Mouse (Mus musculus): Measurements from ENCODE around the gene Ier3. TPM values are rescaled to one million over a fixed set of nuclear protein-coding genes. Genes with fewer than 3 reads are reported as not detected.
A peak's percentile ranks its signal among the peaks of the same experiment; 100 is the strongest.

The Ier3 gene
- polyA plus RNA-seq, 1 experiment from 2014 or later: 11.6 TPM

- ATAC-seq (ENCODE audit: low read depth): no peak
These were observed 30.6 kb upstream of the Ier3 start for GRCm38 (mm10) chr17:35790933-35791332.

GRCm38 (mm10) chr17:35792837-35793236 is 28.6 kb upstream of the Ier3 start:
- ATAC-seq (ENCODE audit: low read depth): no peak
- Histone ChIP-seq H3K9me3 (no peaks in the 10 kb centered on the region), H3K36me3 (no peaks in the 10 kb centered on the region), H3K4me2 (no peak overlapping the region), H3K4me3 (no peak overlapping the region), H3K4me1 (replicated peaks) (no peaks in the 10 kb centered on the region), H3K27ac (replicated peaks) (no peak overlapping the region), H3K27me3 (no peaks in the 10 kb centered on the region), H3K9ac (no peak overlapping the region)
- WGBS: 86% methylated on average over 2 of the region's 2 CpGs

More at GRCm38 (mm10) chr17:35790933-35791332, 30.6 kb upstream of the Ier3 start:
- Histone ChIP-seq H3K4me3 (no peak overlapping the region), H3K27me3 (no peaks in the 10 kb centered on the region), H3K4me2 (no peak overlapping the region), H3K9me3 (no peaks in the 10 kb centered on the region), H3K27ac (replicated peaks) (no peak overlapping the region), H3K9ac (no peak overlapping the region), H3K36me3 (no peaks in the 10 kb centered on the region), H3K4me1 (replicated peaks) (no peaks in the 10 kb centered on the region)
- whole genome bisulfite sequencing: 91% methylated on average over 4 of the region's 4 CpGs

- H3K4me2 ChIP-seq: no peak overlapping the region
- H3K27me3 ChIP-seq: no peaks in the 10 kb centered on the region
- no peak overlapping the region for H3K9ac ChIP-seq
- no peak overlapping the region for H3K27ac ChIP-seq (replicated peaks)
- no peak overlapping the region for H3K4me3 ChIP-seq
- H3K4me1 ChIP-seq (replicated peaks): no peaks in the 10 kb centered on the region
- no peak for ATAC-seq (ENCODE audit: low read depth)
- 72% methylated on average over 2 of the region's 2 CpGs for WGBS
- H3K36me3 ChIP-seq: no peaks in the 10 kb centered on the region
- H3K9me3 ChIP-seq: no peaks in the 10 kb centered on the region
These were observed 26.4 kb upstream of the Ier3 start for GRCm38 (mm10) chr17:35795099-35795498.

GRCm38 (mm10) chr17:35795656-35796055 is 25.8 kb upstream of the Ier3 start:
- Histone ChIP-seq H3K9ac (no peak overlapping the region), H3K27ac (replicated peaks) (no peak overlapping the region), H3K4me1 (replicated peaks) (no peaks in the 10 kb centered on the region), H3K9me3 (no peaks in the 10 kb centered on the region), H3K27me3 (no peaks in the 10 kb centered on the region), H3K4me2 (no peak overlapping the region), H3K4me3 (no peak overlapping the region), H3K36me3 (no peaks in the 10 kb centered on the region)
- ATAC-seq (ENCODE audit: low read depth): no peak
- WGBS: 85% methylated on average over 6 of the region's 6 CpGs

GRCm38 (mm10) chr17:35796835-35797234 is 24.6 kb upstream of the Ier3 start:
- Histone ChIP-seq H3K27me3 (no peaks in the 10 kb centered on the region), H3K4me3 (no peak overlapping the region), H3K9me3 (no peaks in the 10 kb centered on the region), H3K9ac (no peak overlapping the region), H3K36me3 (no peaks in the 10 kb centered on the region), H3K27ac (replicated peaks) (no peak overlapping the region), H3K4me2 (no peak overlapping the region), H3K4me1 (replicated peaks) (no peaks in the 10 kb centered on the region)
- 74% methylated on average over 5 of the region's 5 CpGs for WGBS
- no peak for ATAC-seq (ENCODE audit: low read depth)

GRCm38 (mm10) chr17:35800905-35801304 is 20.6 kb upstream of the Ier3 start:
- H3K27ac ChIP-seq (replicated peaks): no peak overlapping the region

GRCm38 (mm10) chr17:35803020-35803419 is 18.5 kb upstream of the Ier3 start:
- H3K27ac ChIP-seq (replicated peaks): no peak overlapping the region
- H3K9me3 ChIP-seq: no peaks in the 10 kb centered on the region
- H3K4me3 ChIP-seq: no peak overlapping the region
- no peak for ATAC-seq (ENCODE audit: low read depth)
- H3K4me2 ChIP-seq: no peak overlapping the region
- no peaks in the 10 kb centered on the region for H3K27me3 ChIP-seq
- no peaks in the 10 kb centered on the region for H3K36me3 ChIP-seq
- 0 out of 2 replicates have a peak, but pooled peaks cover 7% of the 10 kb centered on the region for H3K4me1 ChIP-seq (replicated peaks)
- WGBS: 47% methylated on average over 6 of the region's 6 CpGs
- no peak overlapping the region for H3K9ac ChIP-seq

More at GRCm38 (mm10) chr17:35800905-35801304, 20.6 kb upstream of the Ier3 start:
- H3K27me3 ChIP-seq: no peaks in the 10 kb centered on the region
- H3K9me3 ChIP-seq: no peaks in the 10 kb centered on the region
- H3K36me3 ChIP-seq: no peaks in the 10 kb centered on the region
- 0 out of 2 replicates have a peak, but pooled peaks cover 7% of the 10 kb centered on the region for H3K4me1 ChIP-seq (replicated peaks)
- H3K4me2 ChIP-seq: no peak overlapping the region
- H3K4me3 ChIP-seq: no peak overlapping the region
- 84% methylated on average over 2 of the region's 2 CpGs for WGBS
- H3K9ac ChIP-seq: no peak overlapping the region
- no peak for ATAC-seq (ENCODE audit: low read depth)

- Histone ChIP-seq H3K9me3 (no peaks in the 10 kb centered on the region), H3K36me3 (no peaks in the 10 kb centered on the region), H3K4me1 (replicated peaks) (0 out of 2 replicates have a peak, but pooled peaks cover 7% of the 10 kb centered on the region), H3K4me3 (no peak overlapping the region), H3K9ac (no peak overlapping the region), H3K27me3 (no peaks in the 10 kb centered on the region), H3K27ac (replicated peaks) (no peak overlapping the region), H3K4me2 (no peak overlapping the region)
- WGBS: 91% methylated on average over 4 of the region's 4 CpGs
- ATAC-seq (ENCODE audit: low read depth): no peak
These were observed 17.6 kb upstream of the Ier3 start for GRCm38 (mm10) chr17:35803858-35804399.

- H3K27me3 ChIP-seq: no peaks in the 10 kb centered on the region
- ATAC-seq (ENCODE audit: low read depth): no peak
- H3K4me2 ChIP-seq: no peak overlapping the region
- no peaks in the 10 kb centered on the region for H3K9me3 ChIP-seq
- no peak overlapping the region for H3K9ac ChIP-seq
- H3K36me3 ChIP-seq: no peaks in the 10 kb centered on the region
- H3K27ac ChIP-seq (replicated peaks): no peak overlapping the region
- no peak overlapping the region for H3K4me3 ChIP-seq
- H3K4me1 ChIP-seq (replicated peaks): peaks cover 6% of the 10 kb centered on the region
- WGBS: 66% methylated on average over 9 of the region's 9 CpGs
These were observed 13.4 kb upstream of the Ier3 start for GRCm38 (mm10) chr17:35808073-35808472.

- 91% methylated on average over 11 of the region's 11 CpGs for WGBS
These were observed 12.1 kb upstream of the Ier3 start for GRCm38 (mm10) chr17:35809395-35809794.

GRCm38 (mm10) chr17:35810900-35811648 is 10.4 kb upstream of the Ier3 start:
- Histone ChIP-seq H3K4me2 (no peak overlapping the region), H3K4me3 (no peak overlapping the region), H3K9me3 (no peaks in the 10 kb centered on the region), H3K27me3 (no peaks in the 10 kb centered on the region), H3K36me3 (no peaks in the 10 kb centered on the region), H3K27ac (replicated peaks) (no peak overlapping the region), H3K9ac (no peak overlapping the region), H3K4me1 (replicated peaks) (peaks cover 14% of the 10 kb centered on the region)
- ATAC-seq (ENCODE audit: low read depth): no peak
- 82% methylated on average over 5 of the region's 5 CpGs for WGBS

More at GRCm38 (mm10) chr17:35809395-35809794, 12.1 kb upstream of the Ier3 start:
- H3K9ac ChIP-seq: no peak overlapping the region
- H3K27me3 ChIP-seq: no peaks in the 10 kb centered on the region
- no peak overlapping the region for H3K27ac ChIP-seq (replicated peaks)
- no peak for ATAC-seq (ENCODE audit: low read depth)
- H3K9me3 ChIP-seq: no peaks in the 10 kb centered on the region
- no peak overlapping the region for H3K4me3 ChIP-seq
- peaks cover 14% of the 10 kb centered on the region for H3K4me1 ChIP-seq (replicated peaks)
- no peak overlapping the region for H3K4me2 ChIP-seq
- H3K36me3 ChIP-seq: no peaks in the 10 kb centered on the region

GRCm38 (mm10) chr17:35812307-35812706 is 9.2 kb upstream of the Ier3 start:
- WGBS: 81% methylated on average over 5 of the region's 5 CpGs
- 0 out of 2 replicates have a peak overlapping the region, but pooled peaks have one; percentile 62 for H3K27ac ChIP-seq (replicated peaks)

More at GRCm38 (mm10) chr17:35812307-35812706, 9.2 kb upstream of the Ier3 start:
- H3K4me1 ChIP-seq (replicated peaks): peaks cover 14% of the 10 kb centered on the region
- H3K4me3 ChIP-seq: no peak overlapping the region
- H3K9me3 ChIP-seq: no peaks in the 10 kb centered on the region
- ATAC-seq (ENCODE audit: low read depth): no peak
- no peak overlapping the region for H3K9ac ChIP-seq
- H3K36me3 ChIP-seq: no peaks in the 10 kb centered on the region
- H3K4me2 ChIP-seq: no peak overlapping the region
- H3K27me3 ChIP-seq: no peaks in the 10 kb centered on the region
